In genomic region chr4:118446415-118447153, GRCm38 (mm10) we compare ENCODE assay signal across 10 mouse cellular contexts. TPM values are rescaled to one million over a fixed set of nuclear protein-coding genes. Genes with fewer than 3 reads are reported as not detected.
DNase-seq lines count a peak whose midpoint lies in the region; ATAC-seq and TF ChIP-seq lines count a peak whose summit lies in the region.
"Had no signal": no experiment of that assay in that cellular context is flagged by ENCODE, and none has a peak within 500 bp of the region (broad histone marks: within the 10 kb centered on the region; RNA-seq: fewer than 3 reads in every experiment).

No protein-coding gene starts in this region.

- H3K4me3 ChIP-seq in heart, embryonic 15.5 days, result peak overlapping the region; percentile 43
- peak overlapping the region; percentile 40 for H3K4me3 ChIP-seq in intestine, embryonic 15.5 days (replicated peaks)
- H3K4me3 ChIP-seq in midbrain, postnatal 0 days (ENCODE audit: low read depth, low read length), result peak overlapping the region; percentile 35

- H3K9me3 ChIP-seq in heart, embryonic 15.5 days (replicated peaks), result no peaks in the 10 kb centered on the region
- H3K9me3 ChIP-seq in intestine, embryonic 15.5 days, result no peaks in the 10 kb centered on the region
- H3K9me3 ChIP-seq in midbrain, postnatal 0 days (ENCODE audit: low read length), result no peaks in the 10 kb centered on the region

- H3K27ac ChIP-seq in heart, embryonic 15.5 days, result no peak overlapping the region
- H3K27ac ChIP-seq in intestine, embryonic 15.5 days, result no peak overlapping the region
- H3K27ac ChIP-seq in midbrain, postnatal 0 days (ENCODE audit: low read depth, low read length), result no peak overlapping the region

- H3K27me3 ChIP-seq in heart, embryonic 15.5 days, result peaks cover 8% of the 10 kb centered on the region
- no peaks in the 10 kb centered on the region for H3K27me3 ChIP-seq in intestine, embryonic 15.5 days (replicated peaks)
- H3K27me3 ChIP-seq in midbrain, postnatal 0 days (ENCODE audit: insufficient read depth, low read length), result no peaks in the 10 kb centered on the region

- TF ChIP-seq CTCF in midbrain, postnatal 0 days (IDR thresholded peaks at IDR 0.05), result no peak; the same call in none of the 2 replicates

- no peak for DNase-seq in heart, postnatal 36 days
- DNase-seq in embryo, embryonic 10.5 days (ENCODE audit: low spot score), result peak; percentile 58
- peak; percentile 46 for DNase-seq in midbrain, postnatal 0 days (ENCODE audit: low spot score)
- DNase-seq in spleen, postnatal 4 days (ENCODE audit: low spot score in 2 of 2), result no peak

- intact Hi-C loops in heart, postnatal 36 days (cut with DNase I), result loop anchor here (2.0 to 5.0 kb wide), 3 partner anchors 41 to 121 kb away; no protein-coding TSS in a partner anchor

- 33% methylated on average over 24 of the region's 24 CpGs for WGBS in heart, embryonic 15.5 days
- WGBS in intestine, embryonic 15.5 days, result 28% methylated on average over 24 of the region's 24 CpGs
- WGBS in midbrain, postnatal 0 days, result 22% methylated on average over 24 of the region's 24 CpGs

- ATAC-seq in heart, embryonic 15.5 days (replicated peaks; ENCODE audit: insufficient number of reproducible peaks, insufficient read depth, low FRiP score, low read depth), result no peak
- ATAC-seq in intestine, embryonic 15.5 days, result peak; percentile 60
- ATAC-seq in midbrain, postnatal 0 days (ENCODE audit: low FRiP score), result peak; percentile 47
- ATAC-seq in cerebellum, adult (ENCODE audit: insufficient number of reproducible peaks, low FRiP score, low TSS enrichment), result no peak
- no peak for ATAC-seq in activated CD4-positive, CD25-positive, alpha-beta regulatory T cell, adult 4 months

- peaks cover 11% of the 10 kb centered on the region for H3K4me1 ChIP-seq in heart, embryonic 15.5 days (replicated peaks)
- peaks cover 15% of the 10 kb centered on the region for H3K4me1 ChIP-seq in intestine, embryonic 15.5 days (replicated peaks)
- H3K4me1 ChIP-seq in midbrain, postnatal 0 days (ENCODE audit: insufficient read depth, low read length), result 0 out of 2 replicates have a peak, but pooled peaks cover 4% of the 10 kb centered on the region

- H3K4me2 ChIP-seq in heart, embryonic 15.5 days, result peak overlapping the region; percentile 77
- peak overlapping the region; percentile 88 for H3K4me2 ChIP-seq in intestine, embryonic 15.5 days (replicated peaks)
- peak overlapping the region; percentile 68 for H3K4me2 ChIP-seq in midbrain, postnatal 0 days (ENCODE audit: low read depth, low read length, poor library complexity, severe bottlenecking)

- H3K9ac ChIP-seq in heart, embryonic 15.5 days, result peak overlapping the region; percentile 48
- peak overlapping the region; percentile 46; the same call in 1 of the 2 replicates for H3K9ac ChIP-seq in intestine, embryonic 15.5 days
- H3K9ac ChIP-seq in midbrain, postnatal 0 days (replicated peaks; ENCODE audit: low read length, poor library complexity, severe bottlenecking), result peak overlapping the region; percentile 51

- H3K36me3 ChIP-seq in heart, embryonic 15.5 days, result no peaks in the 10 kb centered on the region
- no peaks in the 10 kb centered on the region for H3K36me3 ChIP-seq in intestine, embryonic 15.5 days
- no peaks in the 10 kb centered on the region for H3K36me3 ChIP-seq in midbrain, postnatal 0 days (ENCODE audit: insufficient read depth, low read length)

RNA-seq across cellular contexts. Expression of gene Cdc20, which starts 9.4 kb away (rescaled TPM):
- 147 and 185 TPM in 2 replicates for polyA plus RNA-seq in heart, embryonic 15.5 days (2015; fragmentation: Nextera tagmentation; extraction: Ambion mirVana)
- total RNA-seq in heart, postnatal 36 days (2021), result 1 to 10 TPM; 1.8 to 2.4 TPM
- 223 and 226 TPM in 2 replicates for polyA plus RNA-seq in intestine, embryonic 15.5 days (2015; fragmentation: Nextera tagmentation; extraction: Ambion mirVana)
- 6.9 and 15.3 TPM in 2 replicates for total RNA-seq in midbrain, postnatal 0 days (2014; rRNA removed)
- 9.7 and 11.0 TPM in 2 replicates for polyA plus RNA-seq in midbrain, postnatal 0 days (2015; fragmentation: Nextera tagmentation; extraction: Ambion mirVana)
- polyA plus RNA-seq in activated CD4-positive, CD25-positive, alpha-beta regulatory T cell, adult 4 months (2017; shearing (Covaris generic)), result 10 to 100 TPM in 1 of 2 experiments, 1 to 10 TPM in 1; 9.4 to 15.3 TPM

RNA-seq across cellular contexts. Expression of gene Mpl, which starts 10.7 kb away (rescaled TPM):
- polyA plus RNA-seq in heart, embryonic 15.5 days (2015; fragmentation: Nextera tagmentation; extraction: Ambion mirVana), result 1.3 and 1.7 TPM in 2 replicates
- under 1 TPM; 0.16 to 0.17 TPM for total RNA-seq in heart, postnatal 36 days (2021)
- polyA plus RNA-seq in intestine, embryonic 15.5 days (2015; fragmentation: Nextera tagmentation; extraction: Ambion mirVana), result 0.30 and 0.31 TPM in 2 replicates
- 0.11 TPM in 1 of 2 replicates, not detected in the other for total RNA-seq in midbrain, postnatal 0 days (2014; rRNA removed)
- polyA plus RNA-seq in midbrain, postnatal 0 days (2015; fragmentation: Nextera tagmentation; extraction: Ambion mirVana), result 0.11 and 0.15 TPM in 2 replicates
- not detected for polyA plus RNA-seq in activated CD4-positive, CD25-positive, alpha-beta regulatory T cell, adult 4 months (2017; shearing (Covaris generic))
- total RNA-seq: CH12.LX; gastrocnemius, postnatal 36 days had no signal

RNA-seq across cellular contexts. Expression of gene Elovl1, which starts 18.7 kb away (rescaled TPM):
- polyA plus RNA-seq in heart, embryonic 15.5 days (2015; fragmentation: Nextera tagmentation; extraction: Ambion mirVana), result 54.2 and 73.7 TPM in 2 replicates
- 10 to 100 TPM; 18.4 to 22.0 TPM for total RNA-seq in heart, postnatal 36 days (2021)
- 178 and 197 TPM in 2 replicates for polyA plus RNA-seq in intestine, embryonic 15.5 days (2015; fragmentation: Nextera tagmentation; extraction: Ambion mirVana)
- total RNA-seq in midbrain, postnatal 0 days (2014; rRNA removed), result 22.1 and 23.6 TPM in 2 replicates
- polyA plus RNA-seq in midbrain, postnatal 0 days (2015; fragmentation: Nextera tagmentation; extraction: Ambion mirVana), result 23.8 and 28.2 TPM in 2 replicates
- 100 to 1,000 TPM; 125 to 129 TPM for polyA plus RNA-seq in activated CD4-positive, CD25-positive, alpha-beta regulatory T cell, adult 4 months (2017; shearing (Covaris generic))

RNA-seq across cellular contexts. Expression of gene Med8, which starts 37.4 kb away (rescaled TPM):
- polyA plus RNA-seq in heart, embryonic 15.5 days (2015; fragmentation: Nextera tagmentation; extraction: Ambion mirVana), result 60.6 and 68.7 TPM in 2 replicates
- 10 to 100 TPM; 36.7 to 44.2 TPM for total RNA-seq in heart, postnatal 36 days (2021)
- polyA plus RNA-seq in intestine, embryonic 15.5 days (2015; fragmentation: Nextera tagmentation; extraction: Ambion mirVana), result 102 and 103 TPM in 2 replicates
- total RNA-seq in midbrain, postnatal 0 days (2014; rRNA removed), result 48.0 and 54.8 TPM in 2 replicates
- polyA plus RNA-seq in midbrain, postnatal 0 days (2015; fragmentation: Nextera tagmentation; extraction: Ambion mirVana), result 90.1 and 95.7 TPM in 2 replicates
- 100 to 1,000 TPM; 115 to 118 TPM for polyA plus RNA-seq in activated CD4-positive, CD25-positive, alpha-beta regulatory T cell, adult 4 months (2017; shearing (Covaris generic))

RNA-seq across cellular contexts. Expression of gene Szt2, which starts 37.5 kb away (rescaled TPM):
- 4.6 and 5.5 TPM in 2 replicates for polyA plus RNA-seq in heart, embryonic 15.5 days (2015; fragmentation: Nextera tagmentation; extraction: Ambion mirVana)
- 10 to 100 TPM; 11.2 to 12.9 TPM for total RNA-seq in heart, postnatal 36 days (2021)
- polyA plus RNA-seq in intestine, embryonic 15.5 days (2015; fragmentation: Nextera tagmentation; extraction: Ambion mirVana), result 4.4 and 5.1 TPM in 2 replicates
- 18.8 and 29.0 TPM in 2 replicates for total RNA-seq in midbrain, postnatal 0 days (2014; rRNA removed)
- 3.2 and 4.6 TPM in 2 replicates for polyA plus RNA-seq in midbrain, postnatal 0 days (2015; fragmentation: Nextera tagmentation; extraction: Ambion mirVana)
- polyA plus RNA-seq in activated CD4-positive, CD25-positive, alpha-beta regulatory T cell, adult 4 months (2017; shearing (Covaris generic)), result 10 to 100 TPM; 11.0 to 11.2 TPM

Comparison
In these comparisons a context has a peak if more than half of its experiments do, and no peak if none do; other contexts are left out.
1. ATAC-seq: peak in intestine, embryonic 15.5 days (single experiment) and midbrain, postnatal 0 days (single experiment); none in heart, embryonic 15.5 days (single experiment), cerebellum, adult (single experiment) and activated CD4-positive, CD25-positive, alpha-beta regulatory T cell, adult 4 months (single experiment).
2. DNase-seq: peak in embryo, embryonic 10.5 days (single experiment) and midbrain, postnatal 0 days (single experiment); none in heart, postnatal 36 days (0 of 2) and spleen, postnatal 4 days (0 of 2).
3. Peak in every context shown above with its lines, with median percentiles within 50 percentile points of each other: H3K4me2 ChIP-seq, H3K4me3 ChIP-seq and H3K9ac ChIP-seq.